Comparison of ENCODE assay signal across 11 mouse cellular contexts in the genomic region with DNA sequence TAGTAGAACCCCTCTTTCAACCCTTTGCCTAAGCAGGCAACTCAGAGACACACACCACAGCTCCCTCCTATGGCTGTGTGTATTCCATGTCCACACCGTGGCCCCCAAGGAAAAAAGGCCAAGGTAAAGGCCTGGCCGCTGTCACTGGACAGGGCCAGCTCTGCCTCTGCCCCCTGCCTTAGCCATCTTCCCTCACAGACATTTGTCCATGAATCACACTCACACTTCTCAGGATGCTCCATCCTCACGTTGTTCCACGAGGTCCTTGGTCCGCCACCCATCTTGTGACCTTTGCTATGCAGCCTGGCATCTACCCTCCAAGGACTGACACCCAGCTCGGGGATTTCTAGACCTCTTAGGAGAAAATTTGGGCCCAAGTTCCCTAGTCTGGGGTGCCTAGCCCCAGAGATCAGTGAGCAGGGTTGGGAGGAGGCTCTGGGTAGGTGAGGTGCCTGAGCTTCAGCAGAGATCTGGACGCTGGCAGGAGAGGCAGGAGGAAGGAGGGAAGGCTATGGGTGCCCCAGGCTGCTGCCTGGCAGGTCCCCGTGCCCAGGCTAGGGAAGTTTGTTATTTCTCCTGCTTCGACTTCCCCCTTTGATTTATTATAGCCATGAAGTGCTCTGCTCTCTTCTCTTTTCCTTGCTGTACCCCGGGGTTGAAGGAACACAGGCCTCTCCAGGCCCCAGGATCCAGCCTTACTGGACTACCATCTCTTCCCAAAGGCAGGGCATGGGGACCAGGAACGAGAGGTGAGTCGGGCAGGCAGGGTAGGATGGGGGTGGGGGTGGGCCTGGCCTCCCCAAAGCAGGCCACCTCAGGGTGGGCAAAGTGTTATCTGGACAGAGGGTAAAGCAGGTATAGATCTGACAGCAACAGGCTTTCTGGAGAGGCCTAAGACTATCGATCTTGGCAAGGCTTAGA. TPM values are rescaled to one million over a fixed set of nuclear protein-coding genes. Genes with fewer than 3 reads are reported as not detected.
DNase-seq lines count a peak whose midpoint lies in the region; ATAC-seq and TF ChIP-seq lines count a peak whose summit lies in the region.
"Had no signal": no experiment of that assay in that cellular context is flagged by ENCODE, and none has a peak within 500 bp of the region (broad histone marks: within the 10 kb centered on the region; RNA-seq: fewer than 3 reads in every experiment).

Spi1 (plus strand) TSS at position 616 of the 921 bp plus-strand sequence.

- no peak for TF ChIP-seq CTCF in lung, postnatal 0 days (IDR thresholded peaks at IDR 0.05)

- no peak within 1 kb of the TSS for H3K9ac ChIP-seq in lung, postnatal 0 days (replicated peaks; ENCODE audit: low read depth)

- no peaks in the 10 kb centered on the region for H3K9me3 ChIP-seq in heart, embryonic 10.5 days
- H3K9me3 ChIP-seq in lung, postnatal 0 days (ENCODE audit: low read length): no peaks in the 10 kb centered on the region

- ATAC-seq in lung, postnatal 0 days: no peak
- ATAC-seq in erythroid progenitor cell, adult 5-6 weeks (replicated peaks; ENCODE audit: low FRiP score, poor library complexity, severe bottlenecking): no peak
- no peak for ATAC-seq in megakaryocyte, adult 5-6 weeks (ENCODE audit: poor library complexity, severe bottlenecking)

- H3K27me3 ChIP-seq in heart, embryonic 10.5 days (ENCODE audit: insufficient read depth, poor library complexity, severe bottlenecking): peaks cover 9% of the 10 kb centered on the region; the same call in 1 of the 2 replicates
- H3K27me3 ChIP-seq in lung, postnatal 0 days (replicated peaks; ENCODE audit: insufficient read depth, low read length): no peaks in the 10 kb centered on the region

- TF ChIP-seq EP300 in lung, postnatal 0 days (IDR thresholded peaks at IDR 0.05): no peak

- no peak for DNase-seq in heart, embryonic 10.5 days (ENCODE audit: low spot score)
- DNase-seq in heart, adult 18-20 months: no peak
- no peak for DNase-seq in lung, postnatal 0 days (ENCODE audit: low spot score)
- no peak for DNase-seq in lung, postnatal 14 days
- DNase-seq in cerebellum, adult 8-10 months: no peak
- DNase-seq in thymus, postnatal 14 days: no peak
- DNase-seq: cerebellum, adult 11-12 months; layer of hippocampus, postnatal 36 days had no signal

- WGBS in heart, embryonic 10.5 days: 78% methylated on average over 13 of the region's 13 CpGs
- 79% methylated on average over 13 of the region's 13 CpGs for WGBS in lung, postnatal 0 days

- peaks cover 30% of the 10 kb centered on the region for H3K4me1 ChIP-seq in heart, embryonic 10.5 days
- H3K4me1 ChIP-seq in lung, postnatal 0 days (ENCODE audit: insufficient read depth, low read depth, low read length): no peaks in the 10 kb centered on the region; the same call in 1 of the 2 replicates

- H3K4me2 ChIP-seq in lung, postnatal 0 days (replicated peaks; ENCODE audit: low read depth, low read length): no peak within 1 kb of the TSS

- H3K4me3 ChIP-seq in heart, embryonic 10.5 days: no peak within 1 kb of the TSS
- H3K4me3 ChIP-seq in lung, postnatal 0 days (ENCODE audit: low read depth, low read length): no peak within 1 kb of the TSS
- H3K4me3 ChIP-seq: myocyte had no signal

- H3K36me3 ChIP-seq in heart, embryonic 10.5 days: no peaks in the 10 kb centered on the region
- no peaks in the 10 kb centered on the region for H3K36me3 ChIP-seq in lung, postnatal 0 days (ENCODE audit: insufficient read depth, low read length)

- peak within 1 kb of the TSS; percentile 56 for H3K27ac ChIP-seq in heart, embryonic 10.5 days
- peak within 1 kb of the TSS; percentile 66 for H3K27ac ChIP-seq in lung, postnatal 0 days (ENCODE audit: low read length)

RNA-seq across cellular contexts. Expression of gene Spi1, which starts in this region (rescaled TPM):
- 0.99 and 4.1 TPM in 2 replicates for polyA plus RNA-seq in heart, embryonic 10.5 days (2016; fragmentation: Nextera tagmentation; extraction: Ambion mirVana)
- 1 to 10 TPM; 4.0 to 5.0 TPM for total RNA-seq in heart, adult 18-20 months (2021)
- polyA plus RNA-seq in lung, postnatal 0 days (2015; fragmentation: Nextera tagmentation; extraction: Ambion mirVana): 23.9 and 24.2 TPM in 2 replicates
- total RNA-seq in erythroid progenitor cell, adult 5-6 weeks (2015; ENCODE audit: low replicate concordance): 37.8 and 54.1 TPM in 2 replicates
- 21.9 and 31.9 TPM in 2 replicates for total RNA-seq in erythroid progenitor cell, adult 5-6 weeks (2017; ENCODE audit: low replicate concordance)
- 348 and 384 TPM in 2 replicates for total RNA-seq in megakaryocyte, adult 5-6 weeks (2015)
- total RNA-seq in megakaryocyte, adult 5-6 weeks (2017): 253 and 295 TPM in 2 replicates
